Mouse (Mus musculus) CD4-positive, CD25-positive, alpha-beta regulatory T cell, adult 4 months (primary cell): ENCODE data around the gene Vax1. TPM values are rescaled to one million over a fixed set of nuclear protein-coding genes. Genes with fewer than 3 reads are reported as not detected.

Experiments used
- ATAC-seq: one replicate; pipeline ENCODE4 v1.8.0; 2017
- polyA plus RNA-seq, 2 experiments: library from polyadenylated mRNA; unstranded; fragments of 100-300 nt; shearing (Covaris generic); gene quantifications; one replicate each; pipeline ENCODE4 v1.2.1; 2017

Gene Vax1
- polyA plus RNA-seq, 2 experiments from 2014 or later: not detected

DNA sequence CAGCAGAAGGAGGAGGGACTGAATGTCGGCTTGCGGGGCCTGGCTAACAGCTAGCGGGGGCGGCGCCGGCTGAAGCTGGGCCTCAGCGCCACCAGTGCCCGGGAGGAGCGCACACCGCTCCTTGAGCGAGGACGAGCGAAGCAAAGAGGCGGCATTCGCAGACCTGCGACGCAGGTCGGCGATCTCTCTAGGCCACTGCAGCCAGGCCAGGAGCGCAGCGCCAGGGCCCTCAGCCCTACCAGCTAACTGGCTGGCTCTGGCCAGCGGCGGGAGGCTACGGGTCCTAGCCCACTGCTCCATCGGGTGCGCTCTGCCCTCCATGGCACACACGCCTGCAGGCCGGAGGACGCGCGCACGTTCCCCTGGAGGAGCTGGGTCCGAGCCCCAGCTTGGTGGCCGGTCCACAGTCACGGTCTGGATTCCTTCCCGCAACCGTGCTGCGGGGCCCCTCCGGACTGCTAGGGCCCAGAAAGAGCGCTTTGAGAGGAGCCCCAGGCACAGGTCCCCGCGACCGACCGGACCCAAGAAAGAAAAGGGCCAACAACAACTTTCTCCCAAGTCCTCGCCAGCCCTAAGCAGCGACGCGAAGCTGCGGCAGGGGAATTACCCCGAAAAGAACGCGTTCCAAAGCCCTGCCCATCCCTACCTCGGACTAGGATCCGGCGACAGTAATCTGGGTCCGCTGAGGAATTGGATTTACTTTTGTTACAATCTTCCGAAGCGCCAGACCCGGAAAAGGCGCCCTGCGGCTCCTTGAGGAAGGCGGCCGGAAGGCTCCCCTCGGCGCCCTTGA lies 517 bp downstream of the Vax1 start:
- ATAC-seq: no peak

DNA sequence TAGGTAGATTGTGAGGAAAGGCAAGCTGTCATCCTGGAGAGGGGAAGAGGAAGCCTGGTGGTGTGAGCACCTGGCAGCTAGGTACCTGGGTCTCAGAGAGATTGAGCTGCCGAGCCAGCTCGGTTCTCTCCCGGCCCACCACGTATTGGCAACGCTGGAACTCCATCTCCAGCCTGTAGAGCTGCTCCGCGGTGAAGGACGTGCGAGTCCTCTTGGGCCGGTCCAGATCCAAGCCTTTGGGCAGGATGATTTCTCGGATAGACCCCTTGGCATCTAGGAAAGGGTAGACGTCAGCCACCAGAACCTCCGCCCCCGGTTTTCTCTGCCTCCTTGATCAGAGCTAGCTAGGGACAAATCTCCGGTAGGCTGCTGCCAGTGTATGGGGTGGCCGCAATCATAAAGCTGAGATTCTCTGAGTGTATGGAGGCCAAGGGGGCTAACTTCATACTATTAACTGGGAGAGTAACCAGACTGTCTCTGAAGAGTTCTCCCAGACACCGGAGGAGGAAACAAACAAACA lies 1.4 kb downstream of the Vax1 start:
- no peak for ATAC-seq

DNA sequence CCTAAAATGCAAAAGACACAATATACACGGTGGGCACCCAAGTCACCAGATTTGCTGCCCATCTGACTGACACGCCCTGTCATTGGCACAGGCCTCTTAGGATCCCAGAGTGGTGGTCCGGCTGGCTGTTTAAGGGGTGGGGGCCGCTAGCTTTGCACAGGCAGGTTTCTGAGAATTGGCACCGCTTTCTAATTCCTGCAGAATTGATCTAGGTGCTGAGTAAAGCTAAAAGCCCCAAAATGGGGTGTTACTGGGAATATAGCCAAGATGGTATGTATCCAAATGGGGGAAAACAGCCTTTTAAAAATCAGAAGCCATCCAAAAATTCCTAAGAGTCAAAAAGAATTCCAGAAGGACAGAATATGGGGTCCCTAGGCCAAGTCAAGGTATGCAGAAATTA lies 2.0 kb downstream of the Vax1 start:
- no peak for ATAC-seq

GRCm38 (mm10) chr19:59166879-59167278 lies 3.0 kb downstream of the Vax1 start:
- ATAC-seq: no peak

- no peak for ATAC-seq
Measured at GRCm38 (mm10) chr19:59166311-59166761, 3.5 kb downstream of the Vax1 start.

- ATAC-seq: no peak
Measured at GRCm38 (mm10) chr19:59165577-59165976, 4.3 kb downstream of the Vax1 start.

- ATAC-seq: no peak
Measured at GRCm38 (mm10) chr19:59164896-59165560, 4.8 kb downstream of the Vax1 start.

- no peak for ATAC-seq
Measured at GRCm38 (mm10) chr19:59164111-59164510, 5.7 kb downstream of the Vax1 start.

DNA sequence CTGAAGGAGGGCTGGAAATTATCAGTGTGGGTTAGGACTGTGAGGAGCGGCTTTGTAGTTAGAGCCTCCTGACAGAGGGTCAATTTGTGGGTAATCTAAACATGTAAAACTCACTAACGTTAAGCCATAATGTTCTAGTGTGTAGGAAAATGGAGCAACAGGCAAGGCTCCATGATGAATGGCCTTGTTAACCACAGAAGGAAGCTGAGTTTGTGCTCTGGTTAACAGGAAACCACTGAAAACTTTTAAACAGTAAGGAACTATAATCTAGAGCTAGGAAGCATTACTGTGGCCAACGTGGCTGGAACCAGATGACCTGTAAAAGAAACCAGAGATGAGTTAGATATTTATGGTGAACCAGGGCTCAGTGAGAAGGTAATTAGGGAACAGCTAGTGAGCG lies 13.2 kb downstream of the Vax1 start:
- ATAC-seq: no peak

GRCm38 (mm10) chr19:59154171-59154570 lies 15.7 kb downstream of the Vax1 start:
- ATAC-seq: no peak

GRCm38 (mm10) chr19:59145492-59146140 lies 24.2 kb downstream of the Vax1 start:
- ATAC-seq: no peak

- ATAC-seq: no peak
Measured at GRCm38 (mm10) chr19:59145064-59145463, 24.8 kb downstream of the Vax1 start.

DNA sequence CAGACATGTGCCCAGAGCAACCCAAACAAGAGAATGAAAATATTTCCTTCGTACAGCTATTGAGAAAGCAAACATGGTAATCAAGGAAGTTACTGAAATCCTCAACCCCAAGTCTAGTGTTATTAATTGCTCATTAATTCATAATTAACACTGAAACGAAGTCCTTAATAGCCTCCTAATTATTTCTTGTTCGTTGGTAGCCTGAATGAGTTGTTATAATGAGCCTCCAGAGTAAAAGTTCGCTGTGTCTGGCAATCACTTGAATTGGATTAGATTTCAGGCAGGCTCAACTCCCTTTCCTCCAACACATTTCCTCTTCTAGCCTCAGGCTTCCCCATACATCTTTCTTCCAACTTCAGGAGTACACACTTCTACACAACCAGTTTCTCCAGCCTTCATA lies 27.6 kb downstream of the Vax1 start:
- no peak for ATAC-seq

GRCm38 (mm10) chr19:59135387-59135786 lies 34.5 kb downstream of the Vax1 start:
- ATAC-seq: no peak

DNA sequence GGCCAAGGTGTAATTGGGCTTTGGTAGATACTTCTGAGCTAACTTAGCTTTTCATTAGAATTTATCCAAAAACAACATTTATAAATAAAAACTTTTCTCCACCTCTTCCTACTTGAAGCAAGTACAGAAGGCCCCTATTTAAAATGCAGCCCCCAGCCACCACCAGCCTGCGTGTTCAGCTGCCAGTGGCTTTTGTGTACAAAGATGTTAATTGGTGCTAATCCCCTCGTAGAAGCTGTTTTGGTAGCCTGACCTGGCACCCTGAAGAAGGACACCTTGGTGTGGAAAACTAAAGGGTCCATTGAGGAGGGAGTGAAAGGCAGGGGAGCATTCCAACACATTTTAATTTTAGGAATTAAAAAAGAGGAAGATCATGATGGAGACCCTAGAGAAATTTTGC lies 34.9 kb downstream of the Vax1 start:
- ATAC-seq: no peak

GRCm38 (mm10) chr19:59133202-59133601 lies 36.7 kb downstream of the Vax1 start:
- ATAC-seq: no peak

GRCm38 (mm10) chr19:59129671-59130070 lies 40.2 kb downstream of the Vax1 start:
- no peak for ATAC-seq

GRCm38 (mm10) chr19:59128531-59129204 lies 41.2 kb downstream of the Vax1 start:
- ATAC-seq: no peak

DNA sequence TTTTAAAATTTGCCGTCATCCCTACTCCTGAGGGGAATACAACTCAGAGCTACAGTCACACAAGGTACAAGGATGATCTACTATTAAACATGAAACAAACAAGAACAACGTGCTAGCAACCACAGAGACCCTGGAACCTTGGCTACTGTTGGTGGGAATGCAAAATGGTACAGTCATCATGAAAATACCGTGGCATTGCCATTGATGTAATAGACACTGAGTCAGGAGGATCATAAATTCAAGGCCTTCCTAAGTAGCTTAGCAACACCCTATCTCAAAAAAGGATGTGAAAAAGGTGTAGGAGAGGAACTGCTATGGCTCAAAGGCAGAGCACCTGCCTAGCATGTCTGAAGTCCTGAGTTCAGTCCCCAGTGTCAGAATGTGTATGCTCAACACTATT lies 42.4 kb downstream of the Vax1 start:
- no peak for ATAC-seq
